Mouse (Mus musculus) midbrain, embryonic 11.5 days (tissue): ENCODE measurements around the gene Erbb3. TPM values are rescaled to one million over a fixed set of nuclear protein-coding genes. Genes with fewer than 3 reads are reported as not detected.

Source experiments
- microRNA-seq: library from miRNA; unstranded; fragments of <30 nt; microRNA quantifications from one replicate; pipeline ENCODE4, GENCODE M21; 2017
- polyA plus RNA-seq: library from polyadenylated mRNA; unstranded; fragments of >200 nt; fragmentation: Nextera tagmentation; extraction: Ambion mirVana; gene quantifications from 2 replicates; pipeline ENCODE4 v1.2.1, GENCODE M21; 2014

The Erbb3 gene
- polyA plus RNA-seq, 1 experiment from 2014 or later, result 0.49 TPM

Small RNA genes within 50 kb of the gene (microRNA-seq; reads per million reads assigned to microRNA genes)
- gene Gm47275, result not detected
- not detected for gene Mir6917

Other genes with a start within 250 kb of the Erbb3 start
- gene Coq10a, start 220.7 kb downstream of the Erbb3 start, polyA plus RNA-seq, result 23.1 and 23.4 TPM in 2 replicates
- gene Ankrd52, start 212.5 kb downstream of the Erbb3 start, polyA plus RNA-seq, result 7.5 and 8.6 TPM in 2 replicates
- not detected in 2 replicates for gene Slc39a5, start 188.4 kb downstream of the Erbb3 start, polyA plus RNA-seq
- 131 and 154 TPM in 2 replicates for gene Nabp2, start 178.2 kb downstream of the Erbb3 start, polyA plus RNA-seq
- 43.1 and 43.8 TPM in 2 replicates for gene Rnf41, start 178.0 kb downstream of the Erbb3 start, polyA plus RNA-seq
- gene Smarcc2, start 130.4 kb downstream of the Erbb3 start, polyA plus RNA-seq, result 124 and 138 TPM in 2 replicates
- gene Myl6, start 95.5 kb downstream of the Erbb3 start, polyA plus RNA-seq, result 683 and 746 TPM in 2 replicates
- 3.4 and 3.7 TPM in 2 replicates for gene Myl6b, start 91.0 kb downstream of the Erbb3 start, polyA plus RNA-seq
- 15.6 and 18.1 TPM in 2 replicates for gene Esyt1, start 63.8 kb downstream of the Erbb3 start, polyA plus RNA-seq
- gene Zc3h10, start 41.9 kb downstream of the Erbb3 start, polyA plus RNA-seq, result 16.0 and 19.0 TPM in 2 replicates
- gene Rpl41, start 40.3 kb downstream of the Erbb3 start, polyA plus RNA-seq, result 2,670 and 2,991 TPM in 2 replicates
- gene Pa2g4, start 23.7 kb downstream of the Erbb3 start, polyA plus RNA-seq, result 241 and 249 TPM in 2 replicates
- 588 and 638 TPM in 2 replicates for gene Rps26, start 37.1 kb upstream of the Erbb3 start, polyA plus RNA-seq
- gene Ikzf4, start 56.3 kb upstream of the Erbb3 start, polyA plus RNA-seq, result 3.8 and 4.2 TPM in 2 replicates
- 12.5 and 12.7 TPM in 2 replicates for gene Suox, start 84.4 kb upstream of the Erbb3 start, polyA plus RNA-seq
- 80.1 and 82.6 TPM in 2 replicates for gene Rab5b, start 106.6 kb upstream of the Erbb3 start, polyA plus RNA-seq
- 2.2 and 3.1 TPM in 2 replicates for gene Pmel, start 114.5 kb upstream of the Erbb3 start, polyA plus RNA-seq
- gene Cdk2, start 115.4 kb upstream of the Erbb3 start, polyA plus RNA-seq, result 98.9 and 99.1 TPM in 2 replicates
- 5.4 and 5.7 TPM in 2 replicates for gene Dgka, start 155.2 kb upstream of the Erbb3 start, polyA plus RNA-seq
- gene Pym1, start 158.2 kb upstream of the Erbb3 start, polyA plus RNA-seq, result 43.5 and 48.1 TPM in 2 replicates
- 0.26 and 0.33 TPM in 2 replicates for gene Mmp19, start 201.3 kb upstream of the Erbb3 start, polyA plus RNA-seq
- 36.3 and 40.3 TPM in 2 replicates for gene Dnajc14, start 214.4 kb upstream of the Erbb3 start, polyA plus RNA-seq
- 17.4 and 18.6 TPM in 2 replicates for gene Tmem198b, start 214.7 kb upstream of the Erbb3 start, polyA plus RNA-seq
- gene Sarnp, start 227.7 kb upstream of the Erbb3 start, polyA plus RNA-seq, result 279 and 283 TPM in 2 replicates
- 64.4 and 70.6 TPM in 2 replicates for gene Ormdl2, start 232.0 kb upstream of the Erbb3 start, polyA plus RNA-seq